Mouse (Mus musculus): ENCODE results near the gene Rhox10. TPM values are rescaled to one million over a fixed set of nuclear protein-coding genes. Genes with fewer than 3 reads are reported as not detected.
"Not testable (repeated sequence)": the region's sequence is repeated elsewhere in the genome, so short reads cannot be mapped to it uniquely, and the experiment has no call there.

The Rhox10 gene
- not detected for total RNA-seq (2021)
- long read RNA-seq, experiment 1, result 0 reads
- long read RNA-seq, experiment 2, result 0 reads

DNA sequence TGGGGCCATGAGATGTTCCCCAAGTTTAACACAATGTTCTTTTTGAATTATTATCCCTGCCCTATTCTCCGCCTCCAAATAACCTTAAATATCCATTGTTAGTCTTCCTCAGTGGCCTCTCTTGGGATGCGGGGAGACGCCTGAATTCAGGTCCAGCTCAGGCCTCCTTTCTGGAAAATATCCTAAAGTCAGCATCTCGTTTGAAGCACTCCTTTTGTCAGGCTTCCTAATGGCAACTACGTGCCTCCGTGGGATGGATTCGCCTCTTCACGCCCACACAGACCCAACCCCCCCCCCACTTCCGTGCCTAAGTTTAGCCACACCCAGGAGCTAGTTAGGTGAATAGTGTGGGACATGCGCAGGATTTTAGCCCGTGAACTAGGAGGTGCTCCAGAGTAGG is at the start of gene Rhox10:
TSS of gene Rhox10 (plus strand) at position 301 of the 400 bp plus-strand sequence.
- no peak for DNase-seq (ENCODE audit: low spot score in 2 of 2)

DNA sequence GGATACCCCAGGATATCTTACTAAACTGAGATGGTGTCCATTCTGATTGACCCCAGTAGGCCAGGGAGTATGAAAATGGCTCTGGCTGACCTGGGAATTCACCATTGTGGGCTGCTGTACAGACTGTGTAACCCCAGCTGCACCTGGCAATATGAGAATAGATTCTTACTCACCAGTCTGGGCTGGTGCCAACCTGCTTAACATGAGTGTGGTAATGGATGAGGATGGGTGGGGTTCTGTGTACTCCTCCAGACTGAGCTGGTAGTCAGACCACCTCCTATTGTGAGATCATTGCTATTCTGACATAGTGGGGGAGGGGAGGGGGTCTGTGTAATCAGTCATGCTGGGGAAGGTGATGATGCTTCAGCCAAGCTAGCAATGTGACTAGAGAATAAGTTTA is 47.7 kb upstream of the Rhox10 start, which contains the start of gene Btg1-ps1:
TSS of gene Btg1-ps1 (minus strand) at position 219 of the 400 bp plus-strand sequence.
- not testable (repeated sequence) for DNase-seq (ENCODE audit: low spot score in 2 of 2)

DNA sequence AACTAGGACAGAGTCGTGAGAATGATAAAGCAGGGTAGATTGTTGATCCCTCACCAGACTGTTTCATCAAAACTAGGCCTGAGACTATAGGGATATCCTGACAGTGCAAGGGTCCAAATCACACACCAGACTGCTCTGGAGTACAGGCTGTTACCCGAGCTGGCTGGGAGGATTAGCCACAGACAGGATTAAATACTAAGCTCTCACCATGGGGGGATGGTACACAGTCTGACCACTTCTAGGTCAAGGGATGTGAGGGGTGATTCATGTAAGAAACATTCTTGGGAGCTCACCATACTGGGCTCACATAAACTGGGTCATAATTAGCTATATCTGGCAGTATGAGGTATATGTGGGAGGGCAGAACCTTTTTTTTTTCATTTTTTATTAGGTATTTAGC is 32.4 kb upstream of the Rhox10 start:
- DNase-seq (ENCODE audit: low spot score in 2 of 2), result no peak

DNA sequence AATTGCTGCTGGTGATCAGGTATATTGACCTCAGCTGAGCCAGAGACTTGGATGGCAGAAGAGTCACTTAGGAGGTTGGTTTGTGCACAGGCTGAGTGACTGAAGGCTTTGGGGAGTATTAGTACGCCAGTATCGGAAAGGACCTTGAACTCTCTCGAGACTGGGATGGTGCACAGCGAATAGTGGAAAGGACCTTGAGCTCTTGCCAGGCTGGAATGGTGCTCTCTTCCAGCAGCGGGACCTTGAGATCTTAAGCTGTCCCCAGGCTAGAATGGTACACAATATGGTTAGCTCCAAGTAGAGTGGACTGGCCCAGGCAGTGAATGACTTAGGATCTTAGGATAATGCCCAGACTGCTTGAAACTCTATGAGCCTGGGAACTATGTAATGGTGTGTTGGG is 26.6 kb upstream of the Rhox10 start:
- no peak for DNase-seq (ENCODE audit: low spot score in 2 of 2)

DNA sequence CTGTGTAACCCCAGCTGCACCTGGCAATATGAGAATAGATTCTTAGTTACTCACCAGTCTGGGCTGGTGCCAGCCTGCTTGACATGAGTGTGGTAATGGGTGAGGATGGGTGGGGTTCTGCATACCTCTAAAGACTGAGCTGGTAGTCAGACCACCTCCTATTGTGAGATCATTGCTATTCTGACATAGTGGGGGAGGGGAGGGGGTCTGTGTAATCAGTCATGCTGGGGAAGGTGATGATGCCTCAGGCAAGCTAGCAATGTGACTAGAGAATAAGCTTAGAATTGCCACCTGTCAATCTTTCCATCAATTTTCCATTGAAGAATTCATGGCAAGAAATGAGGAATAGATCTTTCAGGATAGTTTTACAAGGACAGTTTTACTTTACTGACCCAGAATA is 23.3 kb upstream of the Rhox10 start, which contains the start of gene Btg1-ps2:
TSS of gene Btg1-ps2 (minus strand) at position 101 of the 400 bp plus-strand sequence.
- not testable (repeated sequence) for DNase-seq (ENCODE audit: low spot score in 2 of 2)

DNA sequence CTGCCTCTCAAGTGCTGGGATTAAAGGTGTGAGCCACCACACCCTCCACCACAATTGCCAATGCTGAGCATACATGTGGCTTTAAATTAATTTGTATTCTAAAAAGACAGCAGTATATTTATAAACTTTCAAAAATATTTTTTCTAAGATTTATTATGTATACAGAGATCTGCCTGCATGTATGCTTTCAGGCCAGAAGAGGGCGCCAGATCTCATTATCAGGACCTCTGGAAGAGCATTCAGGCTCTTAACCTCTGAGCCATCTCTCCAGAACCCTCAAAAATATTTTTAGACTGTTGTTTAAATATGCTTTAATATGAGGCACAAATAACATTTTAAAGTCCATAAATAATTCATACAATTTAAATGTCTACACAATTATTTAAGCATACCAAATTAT is 4.7 kb upstream of the Rhox10 start:
- DNase-seq (ENCODE audit: low spot score in 2 of 2), result no peak

DNA sequence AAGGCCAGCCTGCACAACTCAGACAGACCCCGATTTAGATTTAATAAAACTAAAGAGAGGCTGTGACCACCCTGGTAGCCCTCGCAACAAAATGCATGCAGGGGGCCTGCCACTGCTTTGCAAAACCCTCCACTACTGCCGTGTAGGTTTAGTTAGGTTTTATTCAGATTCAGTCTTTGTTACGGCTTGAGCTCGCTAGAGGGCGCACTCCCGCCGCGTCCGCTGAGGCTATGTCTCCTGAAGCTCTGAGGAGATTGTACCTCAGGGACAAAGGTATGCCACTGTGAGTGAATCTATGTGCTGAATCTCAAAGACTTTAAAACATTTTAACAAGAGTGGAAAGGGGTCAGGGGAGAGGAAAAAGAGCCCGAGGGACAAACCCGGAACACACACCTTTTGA is 18.0 kb downstream of the Rhox10 start:
- DNase-seq (ENCODE audit: low spot score in 2 of 2), result peak in 1 of 2 experiments; percentile 14

DNA sequence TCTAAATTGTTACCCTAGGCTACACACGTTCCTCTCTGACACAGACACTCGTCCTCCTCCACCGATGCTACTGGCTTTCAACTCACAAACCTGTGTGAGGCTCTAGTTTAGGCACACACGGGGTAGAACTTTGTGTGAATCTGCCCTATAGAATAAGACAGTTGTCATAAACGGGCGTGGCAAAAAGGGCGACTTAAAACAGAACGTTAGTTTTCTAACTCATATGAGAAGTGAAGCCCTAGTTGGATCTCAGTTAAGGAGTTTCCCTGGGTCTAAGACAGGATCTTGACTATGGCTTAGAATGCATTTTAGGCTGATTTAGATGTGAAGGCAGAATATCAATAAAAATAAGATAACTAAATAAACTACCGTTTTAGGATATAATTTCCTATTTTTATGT is 18.8 kb downstream of the Rhox10 start, which contains the start of gene Rhox11:
TSS of gene Rhox11 (minus strand) at position 101 of the 400 bp plus-strand sequence.
- DNase-seq (ENCODE audit: low spot score in 2 of 2), result no peak

DNA sequence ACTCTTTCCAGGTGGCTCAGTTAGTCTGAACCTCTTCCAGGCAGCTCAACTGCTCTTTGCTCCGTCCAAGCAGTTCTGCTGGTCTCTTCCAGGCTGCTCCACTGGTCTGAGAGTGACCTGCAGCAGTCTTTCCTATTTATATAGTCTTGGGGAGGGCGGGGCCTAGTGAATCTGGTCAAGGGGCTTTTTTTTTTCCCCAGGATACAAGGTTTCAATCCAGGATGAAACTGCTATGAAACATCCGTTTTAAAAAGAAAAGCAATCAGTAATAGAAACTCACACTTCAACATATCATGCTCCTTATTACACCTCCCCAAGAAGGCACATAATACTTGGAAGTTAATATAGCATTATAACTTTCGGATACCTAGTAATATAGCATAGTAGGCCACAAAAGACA is 44.5 kb downstream of the Rhox10 start, which contains the start of gene Rhox12:
TSS of gene Rhox12 (minus strand) at position 101 of the 400 bp plus-strand sequence.
- no peak for DNase-seq (ENCODE audit: low spot score in 2 of 2)

DNA sequence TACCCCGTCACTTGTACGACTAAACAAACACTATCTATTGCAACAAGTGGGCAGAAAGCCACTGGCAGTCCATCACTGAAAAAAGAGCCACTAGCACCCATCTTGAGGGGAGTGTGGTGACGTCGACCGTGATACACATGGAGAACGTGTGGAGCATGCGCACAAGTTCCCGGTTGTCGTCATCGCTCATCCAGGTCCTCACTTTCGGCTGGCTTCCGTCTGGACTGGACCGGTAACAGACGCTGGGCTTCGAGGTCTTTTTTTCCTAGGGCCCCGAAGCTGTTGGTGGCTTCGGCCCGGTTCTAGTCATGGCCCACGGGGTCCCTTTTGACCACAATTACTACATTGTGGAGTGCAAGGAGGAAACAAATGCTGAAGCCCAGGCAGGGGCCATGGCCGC is 54.7 kb downstream of the Rhox10 start, which contains the start of gene Rhox13:
TSS of gene Rhox13 (plus strand) at position 238 of the 400 bp plus-strand sequence.
- no peak for DNase-seq (ENCODE audit: low spot score in 2 of 2)

Other genes with a start within 250 kb of the Rhox10 start
- gene Rhox6, start 239.6 kb upstream of the Rhox10 start, total RNA-seq (2021), result not detected
- not detected for gene Rhox7a, start 234.8 kb upstream of the Rhox10 start, total RNA-seq (2021)
- gene Rhox8, start 187.5 kb upstream of the Rhox10 start, total RNA-seq (2021), result not detected
- not detected for gene Rhox7b, start 169.2 kb upstream of the Rhox10 start, total RNA-seq (2021)
- gene Rhox9, start 164.7 kb upstream of the Rhox10 start, total RNA-seq (2021), result not detected
- gene Btg1-ps1, start 47.7 kb upstream of the Rhox10 start, total RNA-seq (2021), result not detected
- gene Btg1-ps2, start 23.4 kb upstream of the Rhox10 start, total RNA-seq (2021), result not detected
- not detected for gene Rhox11, start 18.7 kb downstream of the Rhox10 start, total RNA-seq (2021)
- gene Rhox12, start 44.4 kb downstream of the Rhox10 start, total RNA-seq (2021), result not detected
- gene Rhox13, start 54.7 kb downstream of the Rhox10 start, total RNA-seq (2021), result not detected
- 10 to 100 TPM; 11.6 to 12.7 TPM for gene Zbtb33, start 123.3 kb downstream of the Rhox10 start, total RNA-seq (2021)
- gene Tmem255a, start 186.0 kb downstream of the Rhox10 start, total RNA-seq (2021), result 10 to 100 TPM; 23.8 to 69.5 TPM
- 1,000 to 10,000 TPM in 1 of 2 experiments, 100 to 1,000 TPM in 1; 682 to 1,275 TPM for gene Atp1b4, start 249.7 kb downstream of the Rhox10 start, total RNA-seq (2021)